Mouse (Mus musculus): ENCODE measurements around the gene Rbm26. TPM values are rescaled to one million over a fixed set of nuclear protein-coding genes. Genes with fewer than 3 reads are reported as not detected.
A peak's percentile ranks its signal among the peaks of the same experiment; 100 is the strongest.

Gene Rbm26
- total RNA-seq, 2 experiments from 2014 or later, result 55.3 to 60.5 TPM

GRCm38 (mm10) chr14:105096221-105096620 lies 80.9 kb downstream of the Rbm26 start:
- DNase-seq (ENCODE audit: low spot score in 2 of 2), result no peak

GRCm38 (mm10) chr14:105087001-105087400 lies 90.1 kb downstream of the Rbm26 start:
- peak; percentile 28 to 69 for DNase-seq (ENCODE audit: low spot score in 2 of 2)

- no peak for DNase-seq (ENCODE audit: low spot score in 2 of 2)
These were observed 91.7 kb downstream of the Rbm26 start for GRCm38 (mm10) chr14:105085332-105085993.

- DNase-seq (ENCODE audit: low spot score in 2 of 2), result no peak
These were observed 92.3 kb downstream of the Rbm26 start for GRCm38 (mm10) chr14:105084757-105085330.

- no peak for DNase-seq (ENCODE audit: low spot score in 2 of 2)
These were observed 93.0 kb downstream of the Rbm26 start for GRCm38 (mm10) chr14:105084106-105084505.

GRCm38 (mm10) chr14:105074776-105075175 lies 102.4 kb downstream of the Rbm26 start:
- DNase-seq (ENCODE audit: low spot score in 2 of 2), result no peak

- DNase-seq (ENCODE audit: low spot score in 2 of 2), result no peak
These were observed 102.8 kb downstream of the Rbm26 start for GRCm38 (mm10) chr14:105074376-105074775.

- DNase-seq (ENCODE audit: low spot score in 2 of 2), result no peak
These were observed 106.1 kb downstream of the Rbm26 start for GRCm38 (mm10) chr14:105071010-105071509.

- no peak for DNase-seq (ENCODE audit: low spot score in 2 of 2)
These were observed 106.7 kb downstream of the Rbm26 start for GRCm38 (mm10) chr14:105070258-105071009.

GRCm38 (mm10) chr14:105068060-105068459 lies 109.1 kb downstream of the Rbm26 start:
- no peak for DNase-seq (ENCODE audit: low spot score in 2 of 2)

GRCm38 (mm10) chr14:105064243-105064642 lies 112.9 kb downstream of the Rbm26 start:
- no peak for DNase-seq (ENCODE audit: low spot score in 2 of 2)

- DNase-seq (ENCODE audit: low spot score in 2 of 2), result no peak
These were observed 115.9 kb downstream of the Rbm26 start for GRCm38 (mm10) chr14:105061230-105061629.

- DNase-seq (ENCODE audit: low spot score in 2 of 2), result no peak
These were observed 119.2 kb downstream of the Rbm26 start for GRCm38 (mm10) chr14:105057934-105058333.

Other genes starting within 250 kb of the Rbm26 start
- gene Ndfip2, start 81.2 kb upstream of the Rbm26 start, total RNA-seq (2021), result 100 to 1,000 TPM; 100 to 113 TPM

All from left cerebral cortex, adult 18-20 months (tissue).